Mouse (Mus musculus) small intestine, adult 2 months (tissue): ENCODE data around the gene Wdfy4. TPM values are rescaled to one million over a fixed set of nuclear protein-coding genes. Genes with fewer than 3 reads are reported as not detected.

ENCODE experiments used
- H3K27ac ChIP-seq: fragments of 200-500 bp; 2 replicates; pipeline ENCODE4 v1.5.1; 2012; ENCODE audit warnings: low read depth, low read length, control low read depth, inconsistent platforms; ENCODE audit not compliant: insufficient read depth
- H3K27me3 ChIP-seq: fragments of 200-500 bp; 2 replicates; pipeline ENCODE4 v1.6.1; 2012; ENCODE audit warnings: mild to moderate bottlenecking, moderate library complexity, low read length, inconsistent platforms; ENCODE audit not compliant: control insufficient read depth, insufficient read depth
- H3K36me3 ChIP-seq: fragments of 200-500 bp; 2 replicates; pipeline ENCODE4 v1.6.1; 2012; ENCODE audit warnings: mild to moderate bottlenecking, low read length, control low read depth, inconsistent platforms; ENCODE audit not compliant: control insufficient read depth, insufficient read depth
- H3K4me1 ChIP-seq: fragments of 200-500 bp; 2 replicates; pipeline ENCODE4 v1.6.1; 2012; ENCODE audit warnings: low read length, inconsistent platforms, mixed read lengths; ENCODE audit not compliant: control insufficient read depth, insufficient read depth, insufficient read length
- H3K4me3 ChIP-seq: fragments of 200-500 bp; 2 replicates; pipeline ENCODE4 v1.5.1; 2012; ENCODE audit warnings: low read depth, mild to moderate bottlenecking, control low read depth, inconsistent platforms, low read length, moderate library complexity
- CTCF ChIP-seq: fragments of 200-500 bp; IDR thresholded peaks from 2 replicates; pipeline ENCODE4 v1.5.1; 2012; ENCODE audit warnings: low read depth, mild to moderate bottlenecking, control low read depth, inconsistent platforms, low read length, moderate library complexity, mixed read lengths; ENCODE audit not compliant: insufficient replicate concordance, insufficient read length; ENCODE audit errors: extremely low read depth
- POLR2A ChIP-seq: fragments of 200-500 bp; IDR thresholded peaks from 2 replicates; pipeline ENCODE4 v1.6.1; 2012; ENCODE audit warnings: low read depth, mild to moderate bottlenecking, control low read depth, inconsistent platforms, low read length, moderate library complexity
- WGBS: fragments of 180-500 bp; shearing (Covaris S2); methylation state at CpG from one replicate; pipeline ENCODE4 v1.1.7; 2018; 5-methylcytosine and 5-hydroxymethylcytosine counted together
- polyA plus RNA-seq: library from polyadenylated mRNA; depleted of rRNA; stranded (reverse); fragments of >200 nt; gene quantifications from 2 replicates; pipeline ENCODE4 v1.2.3, GENCODE M21; 2012

The Wdfy4 gene
- polyA plus RNA-seq, 1 experiment = 4.8 TPM

- 35% methylated on average over 2 of the region's 2 CpGs for WGBS
These were observed 83.7 kb downstream of the Wdfy4 start for GRCm38 (mm10) chr14:33101609-33102008.

GRCm38 (mm10) chr14:33099926-33100325 lies 85.4 kb downstream of the Wdfy4 start:
- Histone ChIP-seq H3K36me3 (no peaks in the 10 kb centered on the region), H3K27ac (no peak overlapping the region), H3K4me3 (no peak overlapping the region), H3K4me1 (no peaks in the 10 kb centered on the region; the same call in 1 of the 2 replicates), H3K27me3 (no peaks in the 10 kb centered on the region)
- TF ChIP-seq CTCF (no peak), POLR2A (no peak)
- 71% methylated on average over 5 of the region's 5 CpGs for whole genome bisulfite sequencing

More at GRCm38 (mm10) chr14:33101609-33102008, 83.7 kb downstream of the Wdfy4 start:
- Histone ChIP-seq H3K4me3 (no peak overlapping the region), H3K27ac (no peak overlapping the region), H3K4me1 (no peaks in the 10 kb centered on the region; the same call in 1 of the 2 replicates), H3K27me3 (no peaks in the 10 kb centered on the region), H3K36me3 (no peaks in the 10 kb centered on the region)
- TF ChIP-seq POLR2A (no peak), CTCF (no peak)

DNA sequence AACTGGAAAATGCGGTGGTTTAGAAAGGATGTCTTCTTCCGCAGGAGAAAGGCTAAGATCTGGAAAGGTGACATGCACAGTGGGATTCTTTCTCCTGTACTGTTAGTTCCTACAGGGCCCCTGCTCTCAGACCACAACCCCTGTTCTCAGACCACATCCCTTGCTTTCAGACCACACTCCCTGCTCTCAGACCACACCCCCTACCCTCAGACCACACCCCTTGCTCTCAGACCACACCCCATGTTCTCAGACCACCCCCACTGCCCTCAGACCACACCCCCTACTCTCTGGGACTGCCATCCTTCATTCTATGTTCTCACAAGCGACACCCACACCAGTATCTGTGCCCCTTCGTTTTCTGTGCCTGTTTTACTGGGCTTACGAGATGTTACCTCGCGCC lies 86.2 kb downstream of the Wdfy4 start:
- TF ChIP-seq CTCF (no peak), POLR2A (no peak)
- H3K4me1 ChIP-seq = no peaks in the 10 kb centered on the region; the same call in 1 of the 2 replicates
- WGBS = 66% methylated on average over 7 of the region's 7 CpGs
- H3K27me3 ChIP-seq = no peaks in the 10 kb centered on the region
- no peaks in the 10 kb centered on the region for H3K36me3 ChIP-seq
- H3K27ac ChIP-seq = no peak overlapping the region
- no peak overlapping the region for H3K4me3 ChIP-seq

DNA sequence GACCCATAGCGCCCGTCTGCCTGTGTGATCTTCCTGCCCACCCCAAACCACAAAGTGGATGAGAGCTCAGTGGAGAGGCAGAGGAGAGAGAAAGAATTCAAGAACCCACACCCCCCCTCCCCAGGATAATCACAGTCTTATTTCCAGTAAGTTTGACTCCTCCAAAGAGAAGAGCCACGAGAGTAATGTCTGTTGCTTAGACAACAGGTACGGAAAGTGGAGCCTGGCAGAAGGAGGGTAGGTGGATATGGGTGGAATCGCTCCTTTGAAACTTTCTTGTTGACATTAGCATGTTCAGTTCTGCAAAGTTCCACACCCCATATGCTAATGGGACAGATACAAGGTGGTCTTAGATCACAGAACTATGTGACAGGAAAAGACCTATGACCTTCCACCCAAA lies 88.8 kb downstream of the Wdfy4 start:
- 69% methylated on average over 5 of the region's 5 CpGs for WGBS
- no peaks in the 10 kb centered on the region; the same call in 1 of the 2 replicates for H3K4me1 ChIP-seq
- TF ChIP-seq POLR2A = no peak
- no peak for TF ChIP-seq CTCF

DNA sequence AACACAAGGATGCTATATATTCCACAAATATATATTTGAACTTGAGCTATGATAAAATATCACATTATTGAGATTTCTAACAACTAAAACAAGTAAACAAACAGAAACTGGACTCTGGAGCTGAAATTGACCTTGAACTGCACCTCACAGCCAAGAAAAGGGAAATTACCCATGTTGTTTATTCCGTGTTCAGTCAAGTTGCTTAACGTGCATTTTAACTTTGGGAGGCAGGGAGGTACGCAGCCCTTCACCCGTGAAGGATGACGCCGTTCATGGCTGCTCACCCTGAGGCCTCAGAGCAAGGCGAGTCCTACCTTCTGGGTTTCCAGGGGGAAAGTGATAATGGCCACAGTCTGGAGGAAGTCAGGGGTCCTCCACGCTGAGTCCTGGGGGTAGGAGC lies 102.0 kb downstream of the Wdfy4 start:
- H3K4me1 ChIP-seq = no peaks in the 10 kb centered on the region
- no peak overlapping the region for H3K27ac ChIP-seq
- H3K36me3 ChIP-seq = no peaks in the 10 kb centered on the region
- no peak for TF ChIP-seq CTCF
- 75% methylated on average over 8 of the region's 8 CpGs for WGBS
- H3K27me3 ChIP-seq = no peaks in the 10 kb centered on the region
- no peak overlapping the region for H3K4me3 ChIP-seq

More for the DNA sequence above, 88.8 kb downstream of the Wdfy4 start:
- no peaks in the 10 kb centered on the region for H3K27me3 ChIP-seq
- H3K27ac ChIP-seq = no peak overlapping the region
- no peaks in the 10 kb centered on the region for H3K36me3 ChIP-seq
- H3K4me3 ChIP-seq = no peak overlapping the region

DNA sequence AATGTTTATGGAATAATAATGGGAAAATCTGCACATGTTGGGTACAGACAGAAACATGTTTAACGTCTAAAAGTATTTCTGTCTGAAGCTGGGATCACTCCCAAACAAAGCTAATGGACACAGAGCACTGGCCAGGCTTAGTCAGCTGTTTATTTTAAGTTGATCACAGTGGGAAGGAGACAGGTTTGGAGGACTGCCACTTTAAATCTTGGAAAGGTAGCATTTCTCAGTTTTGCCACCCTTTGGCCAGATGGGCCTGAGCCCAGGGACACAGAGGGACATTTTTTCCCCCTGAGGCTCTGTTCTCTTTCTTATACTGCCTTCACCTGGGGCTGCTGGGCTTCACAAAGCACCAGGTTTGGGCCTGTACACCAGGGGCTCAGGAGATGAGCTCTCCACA lies 103.0 kb downstream of the Wdfy4 start:
- Histone ChIP-seq H3K36me3 (no peaks in the 10 kb centered on the region), H3K27ac (no peak overlapping the region), H3K4me1 (no peaks in the 10 kb centered on the region), H3K4me3 (no peak overlapping the region), H3K27me3 (no peaks in the 10 kb centered on the region)
- 64% methylated on average over 1 of the region's 1 CpGs for WGBS
- TF ChIP-seq CTCF (no peak), POLR2A (no peak)

GRCm38 (mm10) chr14:33081370-33081860 lies 103.9 kb downstream of the Wdfy4 start:
- WGBS = 71% methylated on average over 6 of the region's 6 CpGs
- Histone ChIP-seq H3K27ac (no peak overlapping the region), H3K27me3 (no peaks in the 10 kb centered on the region), H3K4me3 (no peak overlapping the region), H3K36me3 (no peaks in the 10 kb centered on the region), H3K4me1 (no peaks in the 10 kb centered on the region)
- TF ChIP-seq CTCF (no peak), POLR2A (no peak)
